Mouse (Mus musculus): ENCODE measurements around the gene Polr3h. TPM values are rescaled to one million over a fixed set of nuclear protein-coding genes. Genes with fewer than 3 reads are reported as not detected.

Gene Polr3h
- polyA plus RNA-seq, 1 experiment from 2014 or later: 63.9 TPM

DNA sequence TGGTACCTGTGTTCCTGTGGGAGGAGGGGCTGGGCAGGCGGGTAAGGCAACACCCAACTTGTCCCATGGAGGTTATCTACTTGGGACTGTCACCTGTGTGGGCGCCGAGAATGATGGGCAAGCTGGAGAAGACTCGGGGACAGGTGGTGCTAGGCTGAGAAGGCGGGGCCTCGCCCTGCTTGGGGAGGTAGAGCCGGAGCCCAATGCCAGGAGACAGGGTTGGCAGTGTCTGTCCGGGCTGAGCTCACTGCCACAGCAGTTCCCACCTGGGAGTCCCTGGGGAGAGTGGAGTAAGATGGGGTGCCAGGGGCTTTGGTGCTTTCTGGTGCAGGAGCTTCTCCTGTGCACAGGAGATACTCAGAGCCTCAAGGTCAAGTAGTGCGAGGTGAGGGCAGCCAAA, 76.9 kb downstream of the Polr3h start:
- Histone ChIP-seq H3K4me2 (no peak overlapping the region), H3K4me1 (0 out of 2 replicates have a peak, but pooled peaks cover 5% of the 10 kb centered on the region), H3K9ac (no peak overlapping the region), H3K27me3 (no peaks in the 10 kb centered on the region), H3K36me3 (peaks cover 65% of the 10 kb centered on the region), H3K4me3 (no peak overlapping the region), H3K9me3 (no peaks in the 10 kb centered on the region), H3K27ac (no peak overlapping the region)
- ATAC-seq (ENCODE audit: insufficient number of reproducible peaks, insufficient read depth, low FRiP score, low TSS enrichment, low read depth): no peak
- 84% methylated on average over 9 of the region's 9 CpGs for WGBS

DNA sequence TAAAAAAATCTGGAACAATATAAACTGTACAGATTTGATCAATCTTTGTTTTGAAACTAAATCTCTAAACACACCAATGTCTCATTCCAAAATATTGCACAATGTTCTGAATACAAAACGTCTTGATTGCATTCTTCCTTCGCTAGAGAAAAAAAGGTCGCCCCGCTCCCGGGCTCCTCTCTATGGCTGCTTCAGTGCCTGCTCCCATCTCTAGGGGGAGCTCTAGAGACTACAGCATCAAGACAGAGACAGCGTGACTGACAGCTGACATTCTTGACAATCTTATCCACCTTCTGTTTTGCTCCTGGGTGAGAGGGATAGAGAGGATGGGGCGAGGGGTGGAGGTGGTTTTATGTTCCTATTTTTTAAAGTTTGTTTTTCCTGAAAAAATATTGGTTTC, 77.7 kb downstream of the Polr3h start:
- H3K4me2 ChIP-seq: no peak overlapping the region
- 0 out of 2 replicates have a peak, but pooled peaks cover 5% of the 10 kb centered on the region for H3K4me1 ChIP-seq
- no peak overlapping the region for H3K9ac ChIP-seq
- peaks cover 59% of the 10 kb centered on the region for H3K36me3 ChIP-seq
- 36% methylated on average over 7 of the region's 7 CpGs for WGBS
- H3K27ac ChIP-seq: no peak overlapping the region
- no peaks in the 10 kb centered on the region for H3K27me3 ChIP-seq
- no peak overlapping the region for H3K4me3 ChIP-seq
- ATAC-seq (ENCODE audit: insufficient number of reproducible peaks, insufficient read depth, low FRiP score, low TSS enrichment, low read depth): no peak
- no peaks in the 10 kb centered on the region for H3K9me3 ChIP-seq

DNA sequence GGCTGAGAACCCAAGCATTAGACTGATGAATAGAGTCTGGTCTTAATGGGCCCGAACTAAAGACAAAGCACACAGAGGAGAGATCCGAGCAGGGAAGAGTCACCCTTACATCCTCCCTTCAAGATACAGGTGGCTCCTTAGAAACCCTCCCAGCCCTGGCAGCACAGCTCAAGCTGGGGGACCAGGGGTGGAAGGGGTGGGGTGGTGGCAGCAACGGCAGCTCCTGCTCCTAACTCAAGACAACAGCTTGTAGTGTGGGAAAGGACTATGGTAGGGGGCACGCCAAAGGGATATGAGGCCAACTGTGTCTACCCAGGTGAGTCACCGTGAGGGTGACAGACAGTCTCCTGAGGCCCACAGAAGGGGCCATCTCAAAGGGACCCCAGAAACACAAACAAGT, 78.2 kb downstream of the Polr3h start:
- Histone ChIP-seq H3K4me1 (0 out of 2 replicates have a peak, but pooled peaks cover 5% of the 10 kb centered on the region), H3K4me2 (no peak overlapping the region), H3K36me3 (peaks cover 56% of the 10 kb centered on the region), H3K4me3 (no peak overlapping the region), H3K27me3 (no peaks in the 10 kb centered on the region), H3K9ac (no peak overlapping the region), H3K27ac (no peak overlapping the region), H3K9me3 (no peaks in the 10 kb centered on the region)
- no peak for ATAC-seq (ENCODE audit: insufficient number of reproducible peaks, insufficient read depth, low FRiP score, low TSS enrichment, low read depth)
- 88% methylated on average over 5 of the region's 5 CpGs for WGBS

DNA sequence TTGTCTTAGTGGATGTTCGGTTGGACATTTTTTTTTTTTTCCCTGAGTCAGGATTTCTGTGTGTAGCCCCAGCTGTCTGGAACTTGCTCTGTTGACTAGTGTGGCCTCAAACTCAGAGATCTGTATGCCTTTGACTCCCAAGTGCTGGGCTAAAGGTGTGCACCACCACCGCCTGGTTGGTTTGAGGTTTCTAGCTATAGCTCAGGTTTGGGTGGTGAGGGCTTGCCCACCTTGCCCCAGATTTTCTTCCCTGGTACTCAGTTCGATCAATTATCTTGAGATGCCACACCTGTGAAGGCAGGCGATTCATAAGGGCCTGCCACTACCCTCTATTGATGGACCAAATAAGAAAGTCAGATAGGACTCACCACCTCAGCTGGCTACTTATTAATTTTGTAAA, 78.9 kb downstream of the Polr3h start:
- H3K36me3 ChIP-seq: peaks cover 49% of the 10 kb centered on the region
- no peaks in the 10 kb centered on the region for H3K9me3 ChIP-seq
- H3K9ac ChIP-seq: no peak overlapping the region
- WGBS: 88% methylated on average over 4 of the region's 4 CpGs
- no peak overlapping the region for H3K27ac ChIP-seq
- no peaks in the 10 kb centered on the region for H3K27me3 ChIP-seq
- no peak for ATAC-seq (ENCODE audit: insufficient number of reproducible peaks, insufficient read depth, low FRiP score, low TSS enrichment, low read depth)
- no peak overlapping the region for H3K4me3 ChIP-seq
- H3K4me1 ChIP-seq: 0 out of 2 replicates have a peak, but pooled peaks cover 5% of the 10 kb centered on the region
- no peak overlapping the region for H3K4me2 ChIP-seq

DNA sequence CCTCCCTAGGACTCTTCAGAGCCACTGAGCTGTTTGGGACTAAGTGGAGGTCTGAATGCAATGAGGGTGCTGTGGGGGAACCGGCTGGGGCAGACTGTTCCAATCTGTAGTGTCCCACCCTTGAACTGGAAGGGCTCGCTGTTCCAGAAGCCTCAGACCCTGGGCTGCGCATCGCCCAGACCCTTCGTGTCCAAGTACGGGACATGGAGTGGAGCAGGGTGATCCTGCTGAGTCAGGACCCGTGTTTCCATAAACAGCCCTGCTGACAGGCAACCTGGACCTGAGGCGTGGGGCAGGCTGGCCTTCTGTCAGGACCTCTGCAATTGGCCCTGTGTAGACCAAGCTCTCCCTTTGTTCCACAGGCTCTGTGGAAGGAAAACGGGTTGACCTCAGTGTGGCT, 79.3 kb downstream of the Polr3h start:
- Histone ChIP-seq H3K27me3 (no peaks in the 10 kb centered on the region), H3K9me3 (no peaks in the 10 kb centered on the region), H3K4me2 (no peak overlapping the region), H3K36me3 (peaks cover 45% of the 10 kb centered on the region), H3K4me1 (0 out of 2 replicates have a peak, but pooled peaks cover 5% of the 10 kb centered on the region), H3K4me3 (no peak overlapping the region), H3K9ac (no peak overlapping the region), H3K27ac (no peak overlapping the region)
- ATAC-seq (ENCODE audit: insufficient number of reproducible peaks, insufficient read depth, low FRiP score, low TSS enrichment, low read depth): no peak
- WGBS: 89% methylated on average over 9 of the region's 9 CpGs

DNA sequence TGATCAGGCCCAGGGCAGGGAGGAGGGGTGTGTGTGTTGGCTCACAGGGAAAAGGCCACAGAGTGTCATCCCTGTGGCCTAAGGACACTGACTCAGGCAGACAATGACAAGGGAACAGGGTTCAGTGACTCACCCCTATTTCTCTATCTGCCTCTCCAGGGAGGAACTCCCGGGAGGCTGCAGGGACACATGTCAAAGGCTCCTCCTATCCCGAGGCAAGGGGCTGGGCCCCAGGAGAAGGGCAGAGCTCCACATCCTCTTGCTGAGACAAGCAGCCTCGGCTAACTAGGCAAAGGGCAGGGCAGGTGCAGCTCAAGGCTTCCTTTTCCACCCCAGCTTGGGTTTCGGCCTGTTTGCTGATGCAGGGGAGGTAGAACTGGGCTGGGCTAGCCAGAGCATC, 80.3 kb downstream of the Polr3h start:
- Histone ChIP-seq H3K27ac (no peak overlapping the region), H3K9ac (no peak overlapping the region), H3K4me3 (no peak overlapping the region), H3K4me1 (0 out of 2 replicates have a peak, but pooled peaks cover 5% of the 10 kb centered on the region), H3K9me3 (no peaks in the 10 kb centered on the region), H3K27me3 (no peaks in the 10 kb centered on the region), H3K36me3 (peaks cover 35% of the 10 kb centered on the region), H3K4me2 (no peak overlapping the region)
- 26% methylated on average over 4 of the region's 4 CpGs for WGBS
- no peak for ATAC-seq (ENCODE audit: insufficient number of reproducible peaks, insufficient read depth, low FRiP score, low TSS enrichment, low read depth)

DNA sequence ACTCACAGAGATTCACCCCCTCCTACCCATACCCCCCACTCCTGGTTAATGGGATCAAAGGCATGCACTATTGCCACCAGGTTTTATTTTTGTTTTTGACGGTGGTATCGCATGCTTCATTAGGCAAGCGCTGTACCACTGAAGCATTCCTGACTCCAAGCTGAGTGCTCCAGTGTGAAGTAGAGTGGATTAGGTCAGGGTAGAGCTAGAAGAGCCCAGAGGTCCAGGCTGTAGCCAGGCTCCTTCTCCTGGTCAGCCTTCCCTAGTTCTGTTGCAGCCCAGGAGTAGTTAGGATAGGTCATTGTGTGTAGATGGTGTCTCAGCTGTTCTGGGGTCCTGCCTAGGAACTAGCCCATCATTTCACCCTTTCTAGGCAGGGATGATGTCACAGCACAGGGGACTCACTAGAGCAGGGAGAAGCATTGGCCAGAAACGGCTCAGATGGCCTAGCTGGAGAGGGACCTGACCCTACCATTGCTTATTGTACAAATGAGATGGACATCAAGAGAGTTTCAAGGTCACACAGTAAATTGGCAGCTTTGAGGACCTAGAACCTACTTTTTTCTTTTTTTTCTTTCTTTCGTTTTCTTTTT, 80.9 kb downstream of the Polr3h start:
- no peak for ATAC-seq (ENCODE audit: insufficient number of reproducible peaks, insufficient read depth, low FRiP score, low TSS enrichment, low read depth)
- peaks cover 29% of the 10 kb centered on the region for H3K36me3 ChIP-seq
- H3K27ac ChIP-seq: no peak overlapping the region
- 0 out of 2 replicates have a peak, but pooled peaks cover 5% of the 10 kb centered on the region for H3K4me1 ChIP-seq
- no peak overlapping the region for H3K4me2 ChIP-seq
- no peak overlapping the region for H3K9ac ChIP-seq
- H3K27me3 ChIP-seq: no peaks in the 10 kb centered on the region
- no peak overlapping the region for H3K4me3 ChIP-seq
- WGBS: 69% methylated on average over 5 of the region's 5 CpGs
- no peaks in the 10 kb centered on the region for H3K9me3 ChIP-seq

DNA sequence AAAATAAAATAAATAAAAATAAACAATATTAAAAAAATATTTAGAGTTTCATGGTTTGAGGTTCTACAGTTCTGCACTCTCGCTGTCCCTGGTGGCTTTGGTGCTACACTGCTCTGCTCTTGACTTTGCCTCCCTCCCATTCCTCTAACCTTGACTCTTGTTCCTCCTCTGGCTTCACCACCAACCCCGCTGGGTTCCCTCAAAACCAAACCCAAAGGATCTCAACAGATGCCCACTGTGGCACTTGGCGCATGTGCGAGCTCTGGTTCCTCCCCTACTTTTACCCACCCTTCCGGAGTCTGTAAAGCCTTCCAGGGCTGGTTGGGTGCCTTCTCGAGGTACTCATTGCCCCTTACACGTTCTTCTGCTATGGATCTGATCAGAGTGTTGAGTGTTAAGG, 83.8 kb downstream of the Polr3h start:
- Histone ChIP-seq H3K9ac (no peak overlapping the region), H3K27ac (no peak overlapping the region), H3K4me2 (no peak overlapping the region), H3K9me3 (no peaks in the 10 kb centered on the region), H3K4me3 (no peak overlapping the region), H3K36me3 (peaks cover 8% of the 10 kb centered on the region), H3K4me1 (0 out of 2 replicates have a peak, but pooled peaks cover 5% of the 10 kb centered on the region), H3K27me3 (no peaks in the 10 kb centered on the region)
- WGBS: 86% methylated on average over 7 of the region's 7 CpGs
- ATAC-seq (ENCODE audit: insufficient number of reproducible peaks, insufficient read depth, low FRiP score, low TSS enrichment, low read depth): no peak

DNA sequence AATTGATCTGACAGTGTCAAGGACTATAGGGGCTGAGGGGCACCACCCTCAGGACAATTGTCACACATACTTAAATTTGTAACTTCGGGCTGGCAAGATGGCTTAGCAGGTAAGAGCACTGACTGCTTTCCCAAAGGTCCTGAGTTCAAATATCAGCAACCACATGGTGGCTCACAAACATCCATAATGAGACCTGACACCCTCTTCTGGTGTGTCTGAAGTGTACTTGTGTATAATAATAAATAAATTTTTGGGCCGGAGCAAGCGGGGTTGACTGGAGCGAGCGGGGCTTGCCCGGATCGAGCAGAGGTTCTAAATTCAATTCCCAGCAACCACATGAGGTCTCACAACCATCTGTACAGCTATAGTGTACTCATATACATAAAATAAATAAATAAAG, 85.7 kb downstream of the Polr3h start:
- H3K4me3 ChIP-seq: no peak overlapping the region
- H3K4me1 ChIP-seq: peaks cover 17% of the 10 kb centered on the region
- ATAC-seq (ENCODE audit: insufficient number of reproducible peaks, insufficient read depth, low FRiP score, low TSS enrichment, low read depth): no peak
- H3K9ac ChIP-seq: no peak overlapping the region
- WGBS: 93% methylated on average over 7 of the region's 7 CpGs
- H3K9me3 ChIP-seq: no peaks in the 10 kb centered on the region
- no peaks in the 10 kb centered on the region for H3K36me3 ChIP-seq
- no peaks in the 10 kb centered on the region for H3K27me3 ChIP-seq
- H3K4me2 ChIP-seq: no peak overlapping the region
- no peak overlapping the region for H3K27ac ChIP-seq

DNA sequence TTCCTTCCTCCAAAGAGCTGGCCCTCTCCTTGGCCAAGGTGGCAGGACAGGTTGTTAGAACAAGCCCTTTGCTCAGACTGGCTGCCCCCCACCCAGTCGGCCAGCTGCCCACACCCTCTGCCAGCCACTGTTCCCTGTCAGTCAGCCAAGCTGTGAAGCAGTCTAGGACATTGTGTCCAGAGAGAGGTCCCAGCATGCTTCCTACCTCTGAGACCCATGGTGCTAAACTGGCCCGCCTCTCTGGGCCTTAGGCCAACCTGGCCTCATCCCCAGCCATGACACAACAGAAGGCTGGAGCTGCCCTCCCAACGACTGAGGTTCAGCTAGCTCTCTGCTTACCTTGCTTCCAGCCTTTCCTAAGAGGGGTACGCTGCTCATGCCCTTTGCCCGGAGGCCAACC, 86.4 kb downstream of the Polr3h start:
- no peak for ATAC-seq (ENCODE audit: insufficient number of reproducible peaks, insufficient read depth, low FRiP score, low TSS enrichment, low read depth)

DNA sequence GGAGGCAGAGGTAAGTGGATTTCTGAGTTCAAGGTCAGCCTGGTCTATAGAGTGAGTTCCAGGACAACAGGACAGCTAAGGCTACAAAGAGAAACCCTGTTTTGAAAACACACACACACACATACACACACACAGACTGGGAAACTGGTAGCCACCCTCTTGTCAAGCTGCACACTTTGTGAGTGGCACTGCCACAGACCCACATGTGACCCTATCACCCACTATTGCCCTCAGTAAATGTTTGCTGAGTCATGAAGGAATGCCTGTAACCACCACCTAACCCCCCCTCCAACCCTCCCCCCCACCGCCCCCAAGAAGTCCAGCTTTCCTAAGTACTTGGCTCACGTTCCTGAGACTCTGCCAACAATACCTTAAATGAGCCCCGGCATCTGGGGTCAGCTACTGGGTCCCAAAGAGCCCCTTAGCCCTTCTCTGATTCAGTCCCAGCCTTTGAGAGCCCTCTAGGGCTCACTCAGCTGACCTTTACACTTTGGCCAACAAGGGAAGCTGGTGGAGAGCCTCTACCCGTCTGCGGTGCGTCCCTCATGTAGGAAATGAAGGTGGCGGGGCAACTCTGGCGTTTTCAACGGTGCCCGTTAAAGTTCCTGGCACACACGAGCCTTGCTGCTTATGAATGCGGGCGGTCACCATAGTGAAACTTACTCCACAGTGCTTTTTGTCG, 87.3 kb downstream of the Polr3h start:
- no peak overlapping the region for H3K9ac ChIP-seq
- no peak overlapping the region for H3K4me3 ChIP-seq
- H3K9me3 ChIP-seq: no peaks in the 10 kb centered on the region
- no peak overlapping the region for H3K4me2 ChIP-seq
- H3K36me3 ChIP-seq: no peaks in the 10 kb centered on the region
- 74% methylated on average over 14 of the region's 14 CpGs for WGBS
- H3K27me3 ChIP-seq: no peaks in the 10 kb centered on the region
- peaks cover 20% of the 10 kb centered on the region for H3K4me1 ChIP-seq
- no peak overlapping the region; the same call in 1 of the 2 replicates for H3K27ac ChIP-seq
- no peak for ATAC-seq (ENCODE audit: insufficient number of reproducible peaks, insufficient read depth, low FRiP score, low TSS enrichment, low read depth)

More for the DNA sequence above, 86.4 kb downstream of the Polr3h start:
- no peak overlapping the region for H3K4me3 ChIP-seq
- H3K4me1 ChIP-seq: peaks cover 20% of the 10 kb centered on the region
- no peak overlapping the region for H3K27ac ChIP-seq
- H3K9me3 ChIP-seq: no peaks in the 10 kb centered on the region
- H3K4me2 ChIP-seq: no peak overlapping the region
- WGBS: 73% methylated on average over 5 of the region's 5 CpGs
- 0 out of 2 replicates have a peak overlapping the region, but pooled peaks have one; percentile 21 for H3K9ac ChIP-seq
- no peaks in the 10 kb centered on the region for H3K27me3 ChIP-seq
- H3K36me3 ChIP-seq: no peaks in the 10 kb centered on the region
